Mouse (Mus musculus): ENCODE results near the gene Stx8.

The Stx8 gene

DNA sequence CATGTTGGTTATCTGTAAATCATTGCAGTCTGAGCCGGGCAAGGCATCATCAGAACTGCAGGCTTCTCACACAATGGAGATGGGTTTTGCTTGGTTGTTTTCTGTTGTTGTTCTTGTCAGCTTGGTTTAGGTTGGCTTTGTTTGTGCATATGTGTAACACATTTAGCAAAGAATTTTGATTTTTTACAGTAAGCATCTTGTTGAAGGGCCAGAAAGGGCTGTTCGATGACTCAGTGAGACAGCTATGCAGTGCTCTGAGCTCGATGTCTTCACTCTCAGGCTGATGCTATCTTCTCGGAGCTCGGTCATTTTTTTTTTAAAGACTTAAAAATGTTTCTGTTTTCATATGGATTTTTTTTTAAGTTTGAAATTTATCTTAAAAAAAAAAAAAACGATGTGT, 117.6 kb downstream of the Stx8 start:
- DNase-seq (ENCODE audit: low read depth, low spot score): no peak

DNA sequence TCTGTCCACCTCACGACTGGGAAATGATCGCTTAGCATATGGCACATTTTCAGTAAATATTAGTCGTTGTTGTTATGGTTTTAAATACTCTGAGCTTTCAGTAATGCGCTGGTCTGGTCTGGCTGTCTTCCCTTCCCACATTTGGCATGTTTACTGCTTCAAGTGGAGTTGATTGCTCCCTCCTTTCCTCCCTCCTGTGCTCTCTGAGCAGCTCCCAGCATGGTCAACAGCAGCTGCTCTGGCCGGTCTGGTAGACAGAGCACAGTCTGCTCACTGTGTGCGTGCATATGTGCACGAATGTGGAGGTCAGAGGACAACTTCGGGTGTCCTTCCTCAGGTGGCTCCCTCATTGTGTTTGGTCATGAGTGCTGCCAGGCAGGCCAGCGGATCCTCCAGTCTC, 120.2 kb downstream of the Stx8 start:
- DNase-seq (ENCODE audit: low read depth, low spot score): no peak

DNA sequence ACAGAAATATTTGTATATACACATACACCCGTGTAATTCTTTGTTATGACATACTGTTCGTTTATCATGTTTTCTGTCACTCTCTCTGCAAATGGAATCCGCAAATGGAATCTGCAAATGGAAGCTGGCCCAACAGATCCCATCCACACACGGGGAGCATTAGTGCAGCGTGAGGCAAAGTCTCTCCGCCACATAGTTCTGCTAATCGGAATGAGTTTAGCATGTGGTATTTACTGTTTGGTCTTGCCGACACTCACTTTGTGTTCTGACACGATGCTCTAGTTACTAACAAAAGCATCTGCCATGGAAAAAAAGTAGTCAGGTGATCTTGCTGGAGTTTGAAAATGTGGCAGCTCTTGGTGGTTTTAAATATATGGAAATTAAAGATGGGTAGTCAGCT, 123.4 kb downstream of the Stx8 start:
- no peak for DNase-seq (ENCODE audit: low read depth, low spot score)

DNA sequence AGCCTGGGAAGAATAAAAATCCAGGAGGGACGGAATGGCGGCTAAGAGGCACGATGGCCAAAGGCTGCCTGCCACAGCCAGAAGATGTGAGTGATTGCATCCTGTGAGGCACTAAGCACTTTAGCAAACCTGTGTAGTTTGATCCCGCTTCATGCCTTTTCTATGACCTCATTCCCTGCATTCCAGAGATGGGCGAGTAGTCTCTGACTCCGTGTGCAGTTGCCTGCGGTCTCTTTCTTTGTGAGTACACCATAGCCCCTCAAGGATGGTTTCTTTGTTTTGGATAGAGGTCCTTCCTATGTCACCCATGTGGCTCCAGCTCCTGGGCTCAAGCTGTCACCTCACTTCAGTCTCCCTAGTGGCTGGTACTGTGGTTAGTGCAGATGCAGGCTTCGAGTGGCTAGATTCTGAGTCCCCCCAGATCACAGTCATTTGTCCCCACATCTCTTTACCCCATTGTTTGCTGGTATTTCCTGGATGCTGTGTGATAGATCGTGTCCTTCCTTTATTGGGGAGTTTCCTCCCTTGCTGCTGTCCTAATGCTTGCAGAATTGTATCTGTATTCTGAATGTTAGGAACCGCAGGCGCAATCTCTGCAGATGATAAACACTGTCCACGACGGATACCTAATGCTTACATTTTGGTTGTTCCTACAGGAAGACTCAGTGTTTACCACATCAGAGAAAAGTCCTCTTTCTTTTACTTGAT, 124.0 kb downstream of the Stx8 start:
- peak; percentile 89 for DNase-seq (ENCODE audit: low read depth, low spot score)

DNA sequence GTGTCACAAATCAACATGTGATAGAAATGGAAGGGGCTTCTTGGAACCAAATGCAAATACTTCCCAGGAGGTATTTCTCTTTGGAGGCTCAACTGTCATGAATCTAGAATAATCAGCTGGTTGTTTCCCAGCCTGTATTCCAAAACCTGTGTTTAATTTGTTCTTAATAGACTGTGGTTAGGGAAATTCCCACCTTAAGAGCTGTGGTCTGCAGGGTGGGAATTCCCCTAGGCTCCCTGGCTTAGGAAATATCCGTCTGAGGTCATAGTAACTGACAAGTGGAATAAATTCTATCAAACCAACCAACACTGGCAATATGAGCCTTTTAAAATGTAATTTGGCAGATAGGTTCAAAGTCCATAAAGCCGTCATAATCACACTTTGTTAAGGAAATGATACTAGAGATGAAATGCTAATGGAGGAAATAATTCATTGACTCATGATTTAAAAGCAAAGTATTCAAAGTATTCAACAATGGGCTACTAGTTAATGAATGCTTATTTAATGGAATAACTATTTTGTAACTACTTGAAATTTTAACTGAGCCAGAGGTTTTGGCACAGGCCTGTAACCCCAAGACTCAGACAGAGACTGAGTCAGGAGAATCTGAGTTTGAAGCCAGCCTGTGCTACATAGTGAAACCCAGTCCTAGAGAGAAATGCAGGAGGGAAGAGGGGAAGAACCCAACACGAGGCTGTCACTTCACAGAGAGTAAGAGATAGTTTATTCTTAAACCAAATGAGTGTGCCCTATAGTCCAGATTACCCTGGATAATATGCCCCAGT, 126.2 kb downstream of the Stx8 start:
- DNase-seq (ENCODE audit: low read depth, low spot score): no peak

DNA sequence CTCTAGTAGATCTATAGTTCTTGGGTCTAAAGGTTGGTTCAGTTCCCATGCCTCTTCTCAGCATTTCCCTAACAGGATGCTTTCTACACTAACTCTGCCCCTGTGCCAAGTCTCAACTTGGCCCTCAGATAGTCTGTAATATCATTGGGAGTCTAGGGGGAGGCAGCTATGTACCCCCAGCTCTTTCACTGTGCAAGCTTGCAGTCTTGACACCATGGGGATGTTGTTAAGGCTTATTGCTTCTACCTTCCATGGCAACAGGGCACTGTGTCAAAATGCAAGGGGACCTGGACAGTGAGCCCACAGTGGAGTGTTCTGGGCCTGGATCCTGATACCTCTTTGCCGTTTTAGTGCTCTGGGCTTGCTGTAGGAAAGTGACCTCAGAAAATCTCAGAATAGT, 135.6 kb downstream of the Stx8 start:
- DNase-seq (ENCODE audit: low read depth, low spot score): no peak

DNA sequence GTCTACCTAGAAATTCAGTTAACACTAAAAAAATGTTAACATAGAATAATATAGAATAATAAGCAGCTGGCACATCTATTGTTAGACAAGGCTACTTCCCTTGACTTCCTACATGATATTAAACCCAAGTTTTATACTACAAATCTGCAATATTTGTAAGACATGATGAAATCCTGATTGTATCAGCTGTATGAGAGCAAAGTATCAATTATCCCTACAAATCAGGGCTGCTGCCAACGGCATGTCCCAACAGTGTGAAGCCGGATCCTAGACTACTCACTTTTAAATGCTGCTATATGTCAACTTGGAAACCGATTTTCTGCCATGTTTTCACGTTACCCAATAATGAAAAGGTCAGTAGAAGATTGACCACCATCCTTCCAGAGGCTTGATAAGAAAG, 137.5 kb downstream of the Stx8 start:
- DNase-seq (ENCODE audit: low read depth, low spot score): no peak

DNA sequence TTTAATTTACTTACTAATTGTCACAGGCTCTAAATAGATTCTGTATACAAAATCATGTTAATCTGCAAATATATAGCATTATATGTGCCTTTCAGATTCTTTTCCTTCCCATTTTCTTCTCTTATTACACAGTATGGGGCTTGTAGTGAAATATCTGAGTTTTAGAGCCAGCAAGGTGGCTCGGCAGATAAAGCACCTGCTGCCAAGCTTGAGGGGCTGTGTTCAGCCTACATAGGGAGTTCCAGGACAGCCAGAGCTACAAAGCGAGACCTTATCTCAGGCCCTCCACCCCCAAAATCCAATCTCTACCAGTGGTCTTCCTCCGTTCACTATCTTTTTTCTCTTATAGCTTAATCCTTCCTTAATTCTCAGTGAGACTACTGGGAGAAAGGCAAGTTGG, 140.1 kb downstream of the Stx8 start:
- no peak for DNase-seq (ENCODE audit: low read depth, low spot score)

DNA sequence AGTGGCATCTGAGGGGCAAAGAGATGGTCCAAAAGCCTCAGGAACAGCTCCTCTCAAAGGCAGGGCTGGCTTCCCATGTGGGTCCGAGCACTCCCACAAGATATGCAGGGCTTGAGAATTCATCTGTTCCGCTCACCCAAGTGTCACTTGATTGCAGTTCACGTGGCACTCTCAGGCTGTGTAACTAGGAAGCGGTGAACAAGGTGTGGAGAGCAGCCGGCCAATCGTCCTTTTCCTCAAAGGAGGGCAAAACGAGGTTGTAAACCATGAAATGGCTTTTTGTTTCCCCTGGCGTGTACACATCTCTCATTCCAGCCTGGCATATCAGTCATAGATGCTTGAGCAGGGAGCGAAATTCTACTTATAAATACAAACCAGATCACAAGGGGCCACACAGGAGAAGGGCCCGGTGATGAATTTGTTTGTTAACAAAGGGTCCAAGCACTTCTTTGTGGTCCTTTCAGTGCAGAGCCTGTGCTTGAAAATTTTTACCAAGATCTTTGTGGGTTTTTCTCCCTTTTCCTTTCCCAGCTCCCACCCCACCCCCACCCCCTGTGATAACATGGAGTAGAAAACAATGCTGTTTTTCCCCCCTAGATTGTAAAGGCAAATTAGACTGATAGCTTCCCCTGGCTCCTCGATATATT, 147.6 kb downstream of the Stx8 start:
- DNase-seq (ENCODE audit: low read depth, low spot score): no peak

DNA sequence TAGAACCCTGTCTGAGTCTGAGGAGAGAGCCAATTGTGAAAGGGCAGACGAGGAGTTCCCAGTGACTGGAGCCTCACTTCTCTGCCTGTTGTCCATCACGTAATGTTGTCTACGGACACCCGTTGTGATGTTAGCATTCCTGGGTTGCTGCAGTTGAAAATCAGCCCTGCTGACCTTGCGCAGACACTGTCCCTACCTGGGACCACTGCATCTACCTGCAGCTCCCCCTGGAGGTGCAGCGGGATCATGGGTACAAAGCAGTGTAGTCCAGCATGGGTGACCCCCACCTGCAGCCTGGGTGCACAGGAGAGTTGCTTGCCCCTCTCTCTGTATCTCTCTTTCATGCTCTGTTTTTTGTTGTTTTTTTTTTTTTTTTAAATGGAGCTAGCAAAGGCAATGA, 148.2 kb downstream of the Stx8 start:
- DNase-seq (ENCODE audit: low read depth, low spot score): no peak

DNA sequence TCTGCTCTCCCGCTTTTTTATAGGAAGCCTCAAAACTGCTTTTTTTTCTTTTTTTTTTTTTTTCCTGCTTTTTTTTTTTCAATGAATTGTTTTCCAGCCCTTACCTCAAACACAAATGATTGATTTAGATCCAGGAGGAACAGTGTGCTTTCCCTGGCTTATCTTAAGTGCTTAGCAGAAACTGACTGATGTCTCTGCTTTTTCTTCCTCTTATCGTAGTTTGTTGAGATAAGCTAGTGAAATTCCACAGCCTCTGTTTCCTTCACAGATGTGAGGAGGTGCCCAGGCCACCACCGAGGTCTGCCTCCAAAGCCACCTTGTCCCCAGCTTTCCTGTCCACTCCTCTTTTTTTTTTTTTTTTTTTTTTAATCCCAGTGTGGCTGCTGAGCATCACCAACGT, 150.2 kb downstream of the Stx8 start:
- DNase-seq (ENCODE audit: low read depth, low spot score): no peak

DNA sequence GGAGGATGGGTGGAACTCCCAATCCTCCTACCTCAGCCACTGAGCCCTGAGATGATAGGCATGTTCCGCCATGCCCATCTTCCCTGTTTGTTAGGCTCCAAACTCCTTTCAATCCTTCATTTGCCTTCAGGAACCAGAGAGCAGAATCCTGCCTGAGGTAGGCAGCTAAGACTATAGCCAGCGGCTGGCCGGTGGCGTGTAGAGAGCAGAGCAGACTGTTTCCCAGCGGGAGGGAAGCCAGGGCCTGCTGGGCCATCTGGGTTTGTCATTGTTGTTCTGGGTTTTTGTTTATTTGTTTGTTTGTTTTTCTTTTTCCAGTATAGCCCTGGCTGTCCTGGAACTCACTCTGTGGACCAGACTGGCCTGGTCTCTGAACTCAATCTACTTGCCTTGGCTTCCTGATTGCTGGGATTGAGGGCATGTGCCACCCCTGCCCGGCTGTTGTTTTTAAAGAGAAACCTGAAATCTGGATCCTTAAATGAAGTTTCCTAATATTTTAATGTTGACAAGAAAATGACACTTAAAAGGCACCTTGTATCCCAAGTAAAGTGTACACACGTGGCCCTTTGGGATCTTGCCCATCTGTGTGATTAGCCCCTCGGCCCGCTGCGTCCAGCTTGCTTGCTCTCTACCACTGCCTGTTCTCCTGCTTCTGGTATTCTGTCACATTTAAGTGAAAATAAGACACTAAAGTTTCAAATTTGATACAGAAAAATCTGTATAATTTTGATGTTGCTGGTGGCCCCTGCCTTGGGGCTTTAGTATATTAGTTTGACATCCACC, 152.1 kb downstream of the Stx8 start:
- no peak for DNase-seq (ENCODE audit: low read depth, low spot score)

DNA sequence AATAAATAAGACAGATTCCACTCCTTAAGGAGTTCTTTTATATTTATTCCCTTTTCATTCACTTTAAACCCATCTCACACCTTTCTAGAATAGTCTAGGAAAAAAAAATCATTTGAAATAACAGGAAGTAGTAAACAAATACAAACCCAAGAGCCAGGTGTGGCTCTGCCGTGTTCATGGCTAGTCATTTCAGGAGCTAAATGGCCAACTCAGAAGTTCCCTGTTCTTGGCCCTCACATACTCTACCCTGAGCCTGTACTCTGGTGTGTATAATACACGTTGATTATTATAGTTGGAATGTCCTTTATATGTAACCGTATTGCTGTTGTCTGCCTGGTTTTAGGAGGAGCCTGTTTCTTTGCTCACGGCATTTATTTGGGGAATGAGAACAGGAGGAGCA, 152.7 kb downstream of the Stx8 start:
- no peak for DNase-seq (ENCODE audit: low read depth, low spot score)

DNA sequence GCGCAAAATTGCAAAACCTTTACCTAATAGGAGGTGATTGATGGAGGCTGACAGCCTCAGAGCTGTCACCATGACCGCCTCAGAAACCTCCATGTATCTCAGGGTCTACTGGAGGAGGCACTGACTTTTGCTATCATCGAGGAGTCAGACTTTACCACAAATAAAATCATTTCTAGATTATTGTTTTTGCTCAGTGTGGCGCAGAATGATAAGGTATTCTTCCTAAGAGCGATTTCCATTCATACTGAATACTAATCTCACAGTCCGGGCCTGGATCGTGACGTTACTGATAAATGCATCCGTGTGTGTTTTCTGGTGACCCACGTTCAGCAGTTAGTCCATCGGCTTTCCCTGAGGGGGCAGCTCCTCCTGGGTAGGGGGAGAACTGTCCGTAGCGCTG, 153.1 kb downstream of the Stx8 start:
- DNase-seq (ENCODE audit: low read depth, low spot score): no peak

DNA sequence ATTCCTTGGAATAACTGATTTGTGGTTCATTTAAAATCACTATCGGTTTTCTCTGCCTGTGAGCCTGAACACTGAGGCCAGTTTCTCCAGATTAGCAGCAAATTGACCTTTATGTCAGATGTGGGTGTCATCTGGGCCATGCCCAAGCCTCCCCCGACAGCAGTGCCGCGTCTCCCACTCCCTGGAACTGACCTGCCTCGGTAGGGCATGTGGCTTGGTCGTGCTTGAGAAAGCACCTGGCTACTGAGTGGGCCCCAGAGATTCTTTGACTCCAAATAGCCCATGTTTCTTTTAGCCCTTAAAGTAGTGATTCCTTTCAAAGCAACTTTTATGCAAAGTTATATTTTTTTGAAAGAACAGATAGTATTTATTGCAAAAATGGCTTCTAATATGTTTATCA, 155.3 kb downstream of the Stx8 start:
- DNase-seq (ENCODE audit: low read depth, low spot score): no peak

DNA sequence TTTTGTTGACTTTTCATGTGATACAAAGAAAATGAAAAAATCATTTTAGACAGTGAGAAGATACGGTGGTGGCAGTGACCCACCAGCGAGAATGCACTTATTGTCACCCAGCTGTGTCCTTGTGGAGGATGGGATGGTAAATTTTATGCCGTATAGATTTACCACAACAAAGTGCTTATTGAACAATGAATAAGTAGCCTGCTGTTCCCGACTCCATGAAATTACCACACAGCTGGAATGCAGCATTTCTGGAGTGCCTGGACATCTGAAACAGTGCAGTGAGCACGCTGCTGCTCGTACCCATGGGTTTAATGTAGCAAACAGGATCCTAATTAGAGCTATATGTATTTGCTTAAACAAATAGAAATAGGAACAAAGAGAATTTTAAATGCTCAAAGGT, 155.7 kb downstream of the Stx8 start:
- DNase-seq (ENCODE audit: low read depth, low spot score): no peak

DNA sequence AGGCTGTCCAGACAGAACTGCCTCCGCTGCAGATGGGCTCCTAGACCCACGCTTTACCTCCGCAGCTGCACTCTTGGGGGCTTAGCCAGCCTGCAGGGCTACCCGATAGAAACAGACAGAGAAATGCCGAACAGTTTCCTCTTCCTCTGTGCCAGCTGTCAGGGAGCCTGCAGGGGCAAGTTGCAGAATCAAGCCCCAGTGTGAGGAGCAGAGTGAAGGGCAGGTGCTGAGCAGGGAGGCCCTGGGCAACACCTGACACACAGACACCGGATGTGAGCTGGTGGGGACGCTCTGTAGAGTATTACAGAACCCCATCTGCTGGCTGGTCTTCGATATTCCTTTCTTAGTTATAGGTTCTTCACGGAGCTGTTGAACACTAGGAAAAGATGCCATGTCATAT, 160.1 kb downstream of the Stx8 start:
- DNase-seq (ENCODE audit: low read depth, low spot score): no peak

DNA sequence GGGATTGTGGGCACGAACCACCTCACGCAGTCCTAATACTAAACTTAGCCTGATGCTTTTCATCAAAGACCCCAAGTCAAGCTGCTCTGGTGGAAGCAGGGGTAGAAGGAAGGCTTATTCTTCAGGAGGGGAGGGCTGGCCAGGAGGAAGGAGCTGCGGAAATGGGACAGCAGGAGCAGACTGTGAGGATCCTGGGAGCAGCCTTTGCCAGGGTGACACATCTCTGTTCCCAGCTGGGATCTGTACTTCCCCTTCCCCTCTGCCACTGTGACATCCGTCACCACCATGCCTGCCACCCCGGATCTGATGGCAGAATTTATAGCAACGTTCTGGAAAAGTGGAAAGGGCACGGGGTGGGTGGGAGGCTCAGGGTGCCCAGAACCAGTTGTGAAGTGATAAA, 168.5 kb downstream of the Stx8 start:
- no peak for DNase-seq (ENCODE audit: low read depth, low spot score)

DNA sequence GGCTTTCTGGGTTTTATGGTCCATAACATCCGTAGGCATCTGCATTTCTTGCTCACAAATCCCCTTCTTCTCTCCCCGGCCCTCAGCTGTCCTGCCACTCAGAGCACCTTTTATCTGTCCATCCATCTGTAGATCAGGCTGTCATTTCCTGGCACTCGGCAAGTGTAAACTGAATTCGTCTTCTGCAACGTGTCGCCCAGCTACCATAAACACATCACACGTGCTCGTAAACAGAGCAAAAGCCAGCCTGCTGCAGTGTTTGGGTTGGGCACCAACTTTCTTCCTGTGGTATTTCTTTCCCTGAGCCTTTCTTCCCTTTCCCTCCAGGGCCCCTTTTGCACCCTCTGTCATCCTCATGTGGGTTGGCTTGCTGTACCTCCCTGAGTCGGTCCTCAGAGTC, 169.4 kb downstream of the Stx8 start:
- no peak for DNase-seq (ENCODE audit: low read depth, low spot score)

DNA sequence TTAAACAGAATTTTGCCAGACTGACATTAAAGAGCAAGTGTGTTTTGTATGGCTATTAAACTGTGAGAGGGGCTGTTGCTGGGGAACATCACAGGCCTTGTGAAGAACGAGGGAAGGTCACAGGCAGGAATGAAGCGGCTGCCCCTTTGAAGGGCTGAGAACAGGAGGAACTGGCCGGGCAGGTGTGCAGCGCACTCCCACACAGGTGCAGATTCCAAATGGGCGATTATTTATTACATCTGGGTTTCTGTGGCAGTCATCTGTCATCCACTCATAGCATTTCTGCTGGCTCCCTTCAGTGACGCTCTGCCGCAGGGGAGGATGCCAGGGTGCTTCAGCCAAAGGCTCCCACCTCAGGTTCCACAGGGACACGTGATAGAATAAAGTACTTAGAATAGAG, 170.7 kb downstream of the Stx8 start:
- DNase-seq (ENCODE audit: low read depth, low spot score): no peak

DNA sequence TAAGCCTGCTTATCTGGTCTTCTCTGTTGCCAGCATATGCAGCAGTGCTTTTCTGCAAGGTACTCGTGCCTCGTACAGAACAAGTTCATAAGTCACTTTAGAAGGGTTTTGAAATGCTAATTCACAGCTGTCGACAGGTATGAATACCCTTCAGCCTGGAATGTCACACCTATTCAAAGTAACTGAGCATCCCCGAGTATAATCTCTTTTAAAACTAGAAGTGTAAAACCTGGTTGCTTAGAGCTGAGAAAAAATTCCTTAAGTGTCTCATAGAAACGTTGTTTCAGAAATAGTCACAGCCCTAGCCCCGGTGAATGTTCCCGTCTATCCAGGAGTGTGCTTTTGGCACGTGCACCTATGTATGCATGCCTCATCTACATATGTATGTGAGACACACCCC, 176.3 kb downstream of the Stx8 start:
- peak; percentile 43 for DNase-seq (ENCODE audit: low read depth, low spot score)
